Mouse (Mus musculus) T-helper 17 cell (primary cell): ENCODE results near the gene Tmem245.
"Not testable (repeated sequence)": the region's sequence is repeated elsewhere in the genome, so short reads cannot be mapped to it uniquely, and the experiment has no call there.

Experiments
- in situ Hi-C, 2 experiments: fragments of 300-600 bp; cut with MboI, MseI; formaldehyde crosslinking; loops; 1 replicate in 1 of 2; 2 replicates in 1 of 2; pipeline ENCODE4 v1.15.1; 2025; ENCODE audit warnings: high pct_unique_total_duplicates in 2 of 2

Tmem245 gene

GRCm38 (mm10) chr4:56926971-56927370 is 20.3 kb downstream of the Tmem245 start:
- in situ Hi-C loops: no loop called here

DNA sequence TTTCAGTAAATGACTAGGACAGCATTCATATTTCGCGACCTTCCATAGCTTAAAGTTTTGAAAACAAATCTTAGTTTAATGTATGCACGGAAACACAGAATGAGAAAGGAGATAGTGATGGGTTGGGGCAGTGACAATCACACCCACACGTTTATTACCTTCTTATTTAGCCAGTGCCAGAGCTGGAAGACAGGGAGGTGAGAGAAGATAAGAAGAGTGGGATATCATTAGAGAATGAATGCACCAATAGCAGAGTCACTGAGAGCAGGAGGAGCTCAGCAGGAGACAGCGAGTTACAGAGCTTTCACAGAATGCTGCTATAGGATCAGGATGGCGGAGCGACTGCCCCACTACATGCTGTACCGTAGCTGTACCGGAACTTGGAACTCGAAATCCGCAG is 25.0 kb downstream of the Tmem245 start:
- in situ Hi-C loops: loop anchor here in 1 of 2 experiments (25.0 kb wide), 1 partner anchor 1915 kb away; no protein-coding TSS in a partner anchor

DNA sequence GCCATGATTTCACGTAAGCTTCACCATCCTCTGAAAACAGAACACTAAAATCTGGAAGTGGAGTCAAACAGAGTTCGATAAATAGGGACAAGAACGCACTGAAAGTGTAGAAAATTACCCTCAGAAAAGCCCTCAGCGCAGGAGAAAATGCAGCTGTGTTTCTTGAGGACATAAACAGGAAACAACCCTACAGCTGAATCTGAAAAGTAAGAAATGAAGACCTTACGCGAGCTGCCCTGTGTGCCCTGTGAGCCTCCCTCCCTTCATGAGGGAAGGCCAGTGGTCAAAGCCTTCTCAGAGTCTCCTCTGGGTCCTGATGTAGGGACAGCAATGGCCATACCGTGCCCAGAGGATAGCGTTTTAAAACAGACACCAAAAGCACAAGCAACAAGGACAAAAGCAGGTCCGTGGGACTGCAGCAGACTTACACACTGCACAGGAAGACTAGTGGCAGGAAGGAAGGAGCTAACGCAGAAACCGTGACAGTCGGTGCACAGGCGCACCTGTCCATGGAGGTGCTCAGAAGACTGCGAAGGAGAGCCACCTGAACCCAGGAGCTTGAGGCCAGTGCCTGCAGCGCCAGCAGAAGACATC is 31.4 kb downstream of the Tmem245 start:
- in situ Hi-C loops: loop anchor here in 1 of 2 experiments (25.0 kb wide), 1 partner anchor 1921 kb away; no protein-coding TSS in a partner anchor

DNA sequence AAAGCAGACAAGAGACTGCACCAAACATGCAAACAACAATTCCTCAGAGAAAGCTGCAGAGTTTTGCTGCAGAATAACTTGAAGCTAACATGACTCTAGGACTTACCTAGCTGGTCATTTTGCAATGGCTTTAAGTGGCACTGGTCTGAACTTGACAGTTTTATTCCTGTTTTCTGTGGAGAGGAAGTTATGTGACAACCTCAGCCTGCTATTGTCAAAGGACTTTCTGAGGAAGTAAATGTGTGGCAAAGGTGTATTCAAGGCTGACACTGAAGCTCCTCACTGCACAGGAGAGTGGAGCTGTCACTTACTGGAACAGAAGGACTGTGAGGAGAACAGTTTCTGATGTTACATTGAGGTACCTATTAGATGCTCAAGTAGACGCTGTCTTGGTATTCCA is 32.5 kb downstream of the Tmem245 start:
- in situ Hi-C loops: loop anchor here in 1 of 2 experiments (25.0 kb wide), 1 partner anchor 1923 kb away; no protein-coding TSS in a partner anchor

DNA sequence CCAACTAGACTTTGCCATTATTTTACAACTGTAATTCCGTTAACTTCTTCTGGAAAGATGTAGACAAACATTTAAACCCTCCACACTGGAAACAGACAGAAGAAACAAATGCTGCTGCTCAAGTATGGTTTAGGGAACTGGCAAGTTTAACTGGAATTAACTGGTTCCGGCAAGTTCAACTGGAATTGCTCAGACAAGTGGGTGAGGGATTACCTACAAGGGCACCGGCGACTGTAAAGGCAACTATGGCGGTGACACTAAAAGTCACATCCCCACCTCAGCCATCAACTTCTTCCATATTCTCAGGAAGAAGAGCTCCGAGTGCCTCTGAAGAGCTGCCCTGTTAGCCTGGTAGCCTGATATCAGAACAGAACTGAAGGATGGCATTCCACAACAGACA is 32.9 kb downstream of the Tmem245 start:
- in situ Hi-C loops: loop anchor here in 1 of 2 experiments (25.0 kb wide), 1 partner anchor 1923 kb away; no protein-coding TSS in a partner anchor

DNA sequence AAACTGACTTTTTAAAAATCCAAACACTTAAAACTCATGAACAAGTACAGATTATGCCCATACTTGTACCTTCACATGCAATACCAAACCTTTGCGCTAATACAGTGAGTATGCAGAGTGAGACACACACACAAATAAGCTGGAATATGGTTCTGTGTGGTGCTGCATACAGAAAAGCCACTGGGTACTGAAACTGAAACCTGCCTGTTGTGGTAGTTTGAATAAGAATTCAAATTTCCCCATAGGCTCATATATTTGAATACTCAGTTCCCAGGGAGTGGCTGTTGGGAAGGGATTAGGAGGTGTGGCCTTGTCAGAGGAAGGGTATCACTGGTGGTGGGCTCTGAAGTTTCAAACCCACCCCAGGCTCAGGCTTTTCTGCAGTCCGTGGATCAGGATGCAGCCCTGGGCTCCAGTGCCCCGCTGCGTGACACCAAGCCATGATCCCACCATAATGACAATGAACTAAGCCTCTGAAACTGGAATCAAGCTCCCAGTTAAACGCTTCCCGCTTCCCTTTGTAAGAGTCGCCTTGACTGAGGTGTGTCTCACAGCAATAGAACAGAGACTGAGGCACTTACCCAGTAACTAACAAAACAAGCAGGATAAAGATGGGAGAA is 34.7 kb downstream of the Tmem245 start:
- in situ Hi-C loops: loop anchor here in 1 of 2 experiments (25.0 kb wide), 1 partner anchor 1925 kb away; no protein-coding TSS in a partner anchor

- in situ Hi-C loops: loop anchor here in 1 of 2 experiments (25.0 kb wide), 1 partner anchor 1928 kb away; no protein-coding TSS in a partner anchor
Measured at GRCm38 (mm10) chr4:56909568-56909967, 37.7 kb downstream of the Tmem245 start.

GRCm38 (mm10) chr4:56907671-56908070 is 39.6 kb downstream of the Tmem245 start:
- in situ Hi-C loops: loop anchor here in 1 of 2 experiments (25.0 kb wide), 1 partner anchor 1930 kb away; no protein-coding TSS in a partner anchor

- in situ Hi-C loops: loop anchor here in 1 of 2 experiments (25.0 kb wide), 1 partner anchor 1930 kb away; no protein-coding TSS in a partner anchor
Measured at GRCm38 (mm10) chr4:56906926-56907325, 40.3 kb downstream of the Tmem245 start.

- in situ Hi-C loops: loop anchor here in 1 of 2 experiments (25.0 kb wide), 1 partner anchor 1932 kb away; no protein-coding TSS in a partner anchor
Measured at GRCm38 (mm10) chr4:56905507-56905906, 41.7 kb downstream of the Tmem245 start.

GRCm38 (mm10) chr4:56901671-56902070 is 45.6 kb downstream of the Tmem245 start:
- in situ Hi-C loops: loop anchor here in 1 of 2 experiments (25.0 kb wide), 1 partner anchor 1936 kb away; no protein-coding TSS in a partner anchor

- in situ Hi-C loops: no loop called here
Measured at GRCm38 (mm10) chr4:56899216-56899615, 48.0 kb downstream of the Tmem245 start.

- in situ Hi-C loops: no loop called here
Measured at GRCm38 (mm10) chr4:56897511-56897910, 49.7 kb downstream of the Tmem245 start.

- in situ Hi-C loops: no loop called here
Measured at GRCm38 (mm10) chr4:56894196-56894595, 53.0 kb downstream of the Tmem245 start.

- in situ Hi-C loops: no loop called here
Measured at GRCm38 (mm10) chr4:56892501-56893115, 54.6 kb downstream of the Tmem245 start.

GRCm38 (mm10) chr4:56888483-56888882 is 58.8 kb downstream of the Tmem245 start:
- in situ Hi-C loops: no loop called here

- in situ Hi-C loops: no loop called here
Measured at GRCm38 (mm10) chr4:56886286-56886979, 60.8 kb downstream of the Tmem245 start.

- in situ Hi-C loops: no loop called here
Measured at GRCm38 (mm10) chr4:56880036-56880703, 67.1 kb downstream of the Tmem245 start.

- in situ Hi-C loops: no loop called here
Measured at GRCm38 (mm10) chr4:56878971-56879370, 68.3 kb downstream of the Tmem245 start.

- in situ Hi-C loops: not testable (repeated sequence)
Measured at GRCm38 (mm10) chr4:56870541-56870940, 76.7 kb downstream of the Tmem245 start.

DNA sequence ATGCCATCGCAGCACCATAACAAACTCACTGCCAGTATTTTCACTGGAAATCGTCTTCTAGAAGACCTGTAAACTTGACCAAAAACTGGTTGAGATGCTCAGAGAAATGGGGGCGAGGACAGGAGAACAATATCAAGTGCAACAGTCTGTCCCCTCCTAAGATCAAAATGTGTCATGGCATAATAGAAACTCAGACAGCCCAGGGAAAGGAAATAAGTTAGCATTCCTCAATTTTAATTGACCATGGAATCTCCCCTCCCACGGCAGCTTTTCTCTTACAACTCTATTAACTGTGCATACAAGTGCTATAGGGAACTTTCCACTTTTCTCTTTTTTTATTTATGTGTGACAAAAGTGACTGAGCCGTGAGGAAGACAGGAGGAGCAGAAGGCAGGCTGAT is 79.5 kb downstream of the Tmem245 start:
- in situ Hi-C loops: no loop called here
